Mouse (Mus musculus): ENCODE measurements around the gene Myl7.
"Not testable (repeated sequence)": the region's sequence is repeated elsewhere in the genome, so short reads cannot be mapped to it uniquely, and the experiment has no call there.

Gene Myl7

GRCm38 (mm10) chr11:5898531-5898930 is at the start of gene Myl7:
Gene Myl7 (minus strand): TSS chr11:5898782.
- DNase-seq (ENCODE audit: extremely low spot score, low read depth, low spot score) = no peak

GRCm38 (mm10) chr11:5947796-5948195 is 49.2 kb upstream of the Myl7 start:
- DNase-seq (ENCODE audit: extremely low spot score, low read depth, low spot score) = no peak

- no peak for DNase-seq (ENCODE audit: extremely low spot score, low read depth, low spot score)
These were observed 46.5 kb upstream of the Myl7 start for GRCm38 (mm10) chr11:5945096-5945495.

- no peak for DNase-seq (ENCODE audit: extremely low spot score, low read depth, low spot score)
These were observed 44.4 kb upstream of the Myl7 start for GRCm38 (mm10) chr11:5942966-5943365.

- not testable (repeated sequence) for DNase-seq (ENCODE audit: extremely low spot score, low read depth, low spot score)
These were observed 35.9 kb upstream of the Myl7 start for GRCm38 (mm10) chr11:5934531-5934930.

- not testable (repeated sequence) for DNase-seq (ENCODE audit: extremely low spot score, low read depth, low spot score)
These were observed 33.4 kb upstream of the Myl7 start for GRCm38 (mm10) chr11:5931947-5932346.

GRCm38 (mm10) chr11:5930578-5930977 is 32.0 kb upstream of the Myl7 start:
- DNase-seq (ENCODE audit: extremely low spot score, low read depth, low spot score) = no peak

- DNase-seq (ENCODE audit: extremely low spot score, low read depth, low spot score) = no peak
These were observed 28.2 kb upstream of the Myl7 start for GRCm38 (mm10) chr11:5926696-5927220.

- no peak for DNase-seq (ENCODE audit: extremely low spot score, low read depth, low spot score)
These were observed 26.1 kb upstream of the Myl7 start for GRCm38 (mm10) chr11:5924699-5925098.

GRCm38 (mm10) chr11:5920323-5920960 is 21.9 kb upstream of the Myl7 start:
- DNase-seq (ENCODE audit: extremely low spot score, low read depth, low spot score) = no peak

GRCm38 (mm10) chr11:5919606-5920005 is 21.0 kb upstream of the Myl7 start:
- DNase-seq (ENCODE audit: extremely low spot score, low read depth, low spot score) = no peak

GRCm38 (mm10) chr11:5918111-5918510 is 19.5 kb upstream of the Myl7 start:
- DNase-seq (ENCODE audit: extremely low spot score, low read depth, low spot score) = no peak

GRCm38 (mm10) chr11:5916178-5916548 is 17.6 kb upstream of the Myl7 start:
- DNase-seq (ENCODE audit: extremely low spot score, low read depth, low spot score) = no peak

GRCm38 (mm10) chr11:5915429-5916177 is 17.0 kb upstream of the Myl7 start:
- DNase-seq (ENCODE audit: extremely low spot score, low read depth, low spot score) = no peak

GRCm38 (mm10) chr11:5914940-5915339 is 16.4 kb upstream of the Myl7 start:
- DNase-seq (ENCODE audit: extremely low spot score, low read depth, low spot score) = no peak

GRCm38 (mm10) chr11:5913936-5914335 is 15.4 kb upstream of the Myl7 start:
- DNase-seq (ENCODE audit: extremely low spot score, low read depth, low spot score) = no peak

GRCm38 (mm10) chr11:5913256-5913655 is 14.7 kb upstream of the Myl7 start:
- DNase-seq (ENCODE audit: extremely low spot score, low read depth, low spot score) = no peak

- DNase-seq (ENCODE audit: extremely low spot score, low read depth, low spot score) = no peak
These were observed 14.1 kb upstream of the Myl7 start for GRCm38 (mm10) chr11:5912635-5913034.

GRCm38 (mm10) chr11:5908642-5909041 is 10.1 kb upstream of the Myl7 start:
- DNase-seq (ENCODE audit: extremely low spot score, low read depth, low spot score) = no peak

- DNase-seq (ENCODE audit: extremely low spot score, low read depth, low spot score) = no peak
These were observed 8.5 kb upstream of the Myl7 start for GRCm38 (mm10) chr11:5907096-5907495.

GRCm38 (mm10) chr11:5905778-5906518 is 7.4 kb upstream of the Myl7 start:
- no peak for DNase-seq (ENCODE audit: extremely low spot score, low read depth, low spot score)

GRCm38 (mm10) chr11:5904871-5905270 is 6.3 kb upstream of the Myl7 start:
- DNase-seq (ENCODE audit: extremely low spot score, low read depth, low spot score) = no peak
